Mouse (Mus musculus) testis, adult 2 months (tissue): ENCODE results near the gene Gab1. TPM values are rescaled to one million over a fixed set of nuclear protein-coding genes. Genes with fewer than 3 reads are reported as not detected.

Experiments
- H3K27ac ChIP-seq: fragments of 200-500 bp; 2 replicates; pipeline ENCODE4 v1.5.1; 2012; ENCODE audit warnings: low read depth, low read length; ENCODE audit not compliant: control insufficient read depth, insufficient read depth
- H3K27me3 ChIP-seq: fragments of 200-500 bp; 2 replicates; pipeline ENCODE4 v1.6.1; 2012; ENCODE audit warnings: mild to moderate bottlenecking, low read length, moderate library complexity; ENCODE audit not compliant: control insufficient read depth, insufficient read depth
- H3K36me3 ChIP-seq: fragments of 200-500 bp; 2 replicates; pipeline ENCODE4 v1.6.1; 2012; ENCODE audit warnings: mild to moderate bottlenecking, low read length; ENCODE audit not compliant: control insufficient read depth, insufficient read depth
- H3K4me1 ChIP-seq: fragments of 200-500 bp; 2 replicates; pipeline ENCODE4 v1.6.1; 2012; ENCODE audit warnings: low read length; ENCODE audit not compliant: control insufficient read depth, insufficient read depth
- H3K4me3 ChIP-seq: fragments of 200-500 bp; 2 replicates; pipeline ENCODE4 v1.5.1; 2012; ENCODE audit warnings: low read depth, mild to moderate bottlenecking, low read length, moderate library complexity, mixed read lengths; ENCODE audit not compliant: control insufficient read depth
- CTCF ChIP-seq: fragments of 200-500 bp; IDR thresholded peaks from 2 replicates; pipeline ENCODE4 v1.5.1; 2012; ENCODE audit warnings: low read depth, mild to moderate bottlenecking, inconsistent platforms, low read length, moderate library complexity; ENCODE audit not compliant: control insufficient read depth, insufficient read depth, insufficient replicate concordance
- POLR2A ChIP-seq: fragments of 200-500 bp; IDR thresholded peaks from 2 replicates; pipeline ENCODE4 v1.6.1; 2012; ENCODE audit warnings: low read depth, mild to moderate bottlenecking, inconsistent platforms, low read length, moderate library complexity; ENCODE audit not compliant: control insufficient read depth
- polyA plus RNA-seq: library from polyadenylated mRNA; depleted of rRNA; stranded (reverse); fragments of >200 nt; gene quantifications from 2 replicates; pipeline ENCODE4 v1.2.3, GENCODE M21; 2012

Gene Gab1
- polyA plus RNA-seq, 1 experiment, result 11.3 TPM

GRCm38 (mm10) chr8:80826996-80827395 is 53.3 kb downstream of the Gab1 start:
- no peak overlapping the region for H3K27ac ChIP-seq
- no peaks in the 10 kb centered on the region for H3K27me3 ChIP-seq
- H3K4me3 ChIP-seq, result no peak overlapping the region
- no peaks in the 10 kb centered on the region for H3K36me3 ChIP-seq
- TF ChIP-seq CTCF (no peak), POLR2A (no peak)
- H3K4me1 ChIP-seq, result no peaks in the 10 kb centered on the region

DNA sequence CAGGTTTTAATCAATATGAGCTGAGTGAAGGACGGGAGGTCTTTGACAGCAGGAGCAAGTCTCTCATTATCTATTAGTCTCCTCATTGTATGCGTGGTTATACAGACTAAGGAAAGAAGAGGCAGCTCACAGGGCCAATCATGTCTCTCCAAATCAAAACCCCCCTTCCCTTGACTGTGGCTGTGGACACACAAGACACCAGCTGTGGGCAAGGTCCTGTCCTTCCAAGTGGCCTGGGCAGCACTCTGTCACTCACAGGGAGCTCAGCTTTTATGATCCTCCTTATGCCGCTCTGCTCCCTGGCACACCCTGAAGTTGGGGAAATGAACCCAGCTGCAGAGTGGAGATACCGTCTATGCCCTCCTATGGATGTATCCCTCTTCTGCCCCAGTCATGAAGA is 55.2 kb downstream of the Gab1 start:
- Histone ChIP-seq H3K4me1 (no peaks in the 10 kb centered on the region), H3K27me3 (no peaks in the 10 kb centered on the region), H3K27ac (no peak overlapping the region), H3K36me3 (no peaks in the 10 kb centered on the region), H3K4me3 (no peak overlapping the region)
- TF ChIP-seq POLR2A (no peak), CTCF (no peak)

DNA sequence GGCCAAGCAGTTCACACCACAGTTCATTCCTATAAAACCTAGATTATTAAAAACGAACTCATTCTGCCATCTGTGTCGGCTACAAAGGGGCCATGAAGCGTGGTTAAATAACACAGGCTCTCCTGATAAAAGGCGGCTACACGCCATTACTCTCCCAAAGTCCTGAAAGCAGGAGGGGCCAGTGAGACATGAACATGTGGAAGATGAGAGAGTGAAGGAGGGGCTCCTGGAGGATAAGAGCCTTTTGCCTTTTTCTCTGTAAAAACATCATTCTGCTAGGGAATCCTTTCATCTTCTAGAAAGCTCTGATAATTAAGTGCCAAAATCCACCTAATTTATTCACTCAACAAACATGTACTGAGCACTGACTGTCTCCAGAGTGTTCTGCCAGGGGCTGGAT is 55.9 kb downstream of the Gab1 start:
- no peaks in the 10 kb centered on the region for H3K4me1 ChIP-seq
- H3K4me3 ChIP-seq, result no peak overlapping the region
- H3K36me3 ChIP-seq, result no peaks in the 10 kb centered on the region
- no peak overlapping the region for H3K27ac ChIP-seq
- TF ChIP-seq CTCF (no peak), POLR2A (no peak)
- H3K27me3 ChIP-seq, result no peaks in the 10 kb centered on the region

DNA sequence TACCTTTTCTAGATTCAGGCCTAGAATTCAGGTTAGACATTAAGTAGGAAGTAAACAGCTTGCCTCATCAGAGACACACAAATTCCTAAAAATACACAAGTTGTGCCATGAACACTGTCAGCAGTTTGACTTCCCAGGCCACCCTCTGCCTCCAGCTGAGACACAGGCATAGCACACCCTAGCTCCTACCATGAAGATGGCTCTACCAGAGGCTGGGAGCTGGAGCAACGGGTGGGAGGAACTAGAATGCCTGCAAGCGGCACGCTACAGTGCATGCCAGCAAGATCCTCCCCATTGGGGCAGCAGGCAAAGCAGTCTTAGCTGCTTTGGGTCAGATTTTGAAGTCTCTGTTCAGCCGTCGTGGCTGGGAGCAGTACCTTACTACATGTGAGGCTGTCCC is 57.1 kb downstream of the Gab1 start:
- Histone ChIP-seq H3K27ac (no peak overlapping the region), H3K27me3 (no peaks in the 10 kb centered on the region), H3K4me3 (no peak overlapping the region), H3K4me1 (no peaks in the 10 kb centered on the region), H3K36me3 (no peaks in the 10 kb centered on the region)
- no peak for TF ChIP-seq POLR2A
- no peak for TF ChIP-seq CTCF

GRCm38 (mm10) chr8:80821367-80822225 is 58.7 kb downstream of the Gab1 start:
- Histone ChIP-seq H3K27ac (no peak overlapping the region), H3K36me3 (no peaks in the 10 kb centered on the region), H3K27me3 (no peaks in the 10 kb centered on the region), H3K4me1 (no peaks in the 10 kb centered on the region), H3K4me3 (peak overlapping the region; percentile 16)
- TF ChIP-seq POLR2A (no peak), CTCF (no peak)

DNA sequence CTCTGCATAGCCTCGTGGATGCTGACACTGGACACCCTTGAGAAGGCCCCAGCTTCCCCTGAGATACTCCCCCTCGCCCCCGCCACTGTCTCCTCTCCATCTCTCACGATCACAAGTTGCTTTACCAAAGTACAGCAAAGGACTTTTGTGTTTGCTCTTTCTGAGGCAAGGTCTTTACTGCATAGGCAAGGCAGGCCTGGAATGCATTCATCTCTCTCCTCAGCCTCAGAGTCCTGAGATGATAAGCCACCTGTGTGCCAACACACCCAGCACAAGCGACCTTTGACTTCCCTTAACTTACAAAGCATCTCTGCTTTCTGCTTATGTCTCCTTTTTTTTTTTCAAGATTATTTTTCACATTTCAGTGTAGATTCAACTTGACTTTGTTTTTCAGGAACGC is 61.3 kb downstream of the Gab1 start:
- TF ChIP-seq CTCF, result no peak
- TF ChIP-seq POLR2A, result no peak
- Histone ChIP-seq H3K4me3 (no peak overlapping the region), H3K27me3 (no peaks in the 10 kb centered on the region), H3K27ac (no peak overlapping the region), H3K36me3 (no peaks in the 10 kb centered on the region), H3K4me1 (no peaks in the 10 kb centered on the region)

GRCm38 (mm10) chr8:80817065-80817464 is 63.3 kb downstream of the Gab1 start:
- H3K36me3 ChIP-seq, result no peaks in the 10 kb centered on the region
- no peaks in the 10 kb centered on the region for H3K27me3 ChIP-seq
- no peak overlapping the region for H3K4me3 ChIP-seq
- no peak for TF ChIP-seq CTCF
- TF ChIP-seq POLR2A, result no peak
- no peak overlapping the region for H3K27ac ChIP-seq
- H3K4me1 ChIP-seq, result no peaks in the 10 kb centered on the region

DNA sequence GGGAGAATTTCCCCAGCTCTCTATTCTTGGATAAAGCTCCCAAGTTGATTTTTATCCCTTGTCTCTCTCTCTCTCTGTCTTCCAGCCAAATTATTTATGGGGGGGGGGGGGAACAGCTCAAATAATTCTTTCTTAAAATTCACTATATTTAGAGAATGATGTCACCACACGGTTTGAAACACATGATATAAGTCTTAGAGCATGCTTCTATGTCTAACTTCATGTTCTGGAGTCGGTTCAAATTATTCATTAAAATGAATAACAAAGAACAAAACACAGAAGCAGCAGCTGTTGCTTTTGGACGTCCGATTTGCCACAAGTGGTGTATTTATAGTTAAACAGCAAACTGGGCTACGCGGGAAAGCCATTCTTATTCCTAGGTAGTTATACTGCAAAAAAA is 65.1 kb downstream of the Gab1 start:
- TF ChIP-seq POLR2A (no peak), CTCF (no peak)
- H3K36me3 ChIP-seq, result no peaks in the 10 kb centered on the region
- H3K27ac ChIP-seq, result no peak overlapping the region
- H3K4me3 ChIP-seq, result no peak overlapping the region
- no peaks in the 10 kb centered on the region for H3K27me3 ChIP-seq
- no peaks in the 10 kb centered on the region for H3K4me1 ChIP-seq
